Mouse (Mus musculus) kidney, embryonic 15.5 days (tissue): Measurements from ENCODE around the gene Lmf1. TPM values are rescaled to one million over a fixed set of nuclear protein-coding genes. Genes with fewer than 3 reads are reported as not detected.
A peak's percentile ranks its signal among the peaks of the same experiment; 100 is the strongest.

Experiments used
- ATAC-seq: fragments of 200-750 bp; cut with Nextera tagmentation; replicated peaks from 2 replicates; pipeline ENCODE4 v1.8.0; 2017; ENCODE audit warnings: moderate TSS enrichment; ENCODE audit not compliant: low FRiP score
- H3K27ac ChIP-seq: fragments of 300-500 bp; sonication (generic); 2 replicates; pipeline ENCODE4 v1.5.1; 2015; ENCODE audit warnings: mild to moderate bottlenecking, inconsistent platforms
- H3K27me3 ChIP-seq: fragments of 300-500 bp; sonication (generic); 2 replicates; pipeline ENCODE4 v1.6.1; 2015; ENCODE audit warnings: inconsistent platforms
- H3K36me3 ChIP-seq: fragments of 300-500 bp; sonication (generic); 2 replicates; pipeline ENCODE4 v1.6.1; 2015; ENCODE audit warnings: inconsistent platforms
- H3K4me1 ChIP-seq: fragments of 300-500 bp; sonication (generic); 2 replicates; pipeline ENCODE4 v1.6.1; 2015; ENCODE audit warnings: inconsistent platforms
- H3K4me2 ChIP-seq: fragments of 300-500 bp; sonication (generic); 2 replicates; pipeline ENCODE4 v1.6.1; 2015; ENCODE audit warnings: moderate library complexity, mild to moderate bottlenecking, inconsistent platforms
- H3K4me3 ChIP-seq: fragments of 300-500 bp; sonication (generic); replicated peaks from 2 replicates; pipeline ENCODE4 v1.5.1; 2015; ENCODE audit warnings: mild to moderate bottlenecking, inconsistent platforms
- H3K9ac ChIP-seq: fragments of 300-500 bp; sonication (generic); 2 replicates; pipeline ENCODE4 v1.6.1; 2015; ENCODE audit warnings: mild to moderate bottlenecking, inconsistent platforms
- H3K9me3 ChIP-seq: fragments of 300-500 bp; sonication (generic); replicated peaks from 2 replicates; pipeline ENCODE4 v1.6.1; 2016; ENCODE audit warnings: inconsistent platforms
- WGBS: fragments of 180-500 bp; shearing (Covaris S2); methylation state at CpG from one replicate; pipeline ENCODE4 v1.1.7; 2015; ENCODE audit warnings: mixed read lengths; 5-methylcytosine and 5-hydroxymethylcytosine counted together
- polyA plus RNA-seq: library from polyadenylated mRNA; unstranded; fragments of >200 nt; fragmentation: Nextera tagmentation; extraction: Ambion mirVana; gene quantifications from 2 replicates; pipeline ENCODE4 v1.2.1, GENCODE M21; 2015

The Lmf1 gene
- polyA plus RNA-seq, 1 experiment from 2014 or later, result 32.1 TPM

- Histone ChIP-seq H3K4me2 (no peak overlapping the region), H3K9me3 (no peaks in the 10 kb centered on the region), H3K36me3 (no peaks in the 10 kb centered on the region), H3K27ac (no peak overlapping the region), H3K9ac (no peak overlapping the region), H3K4me3 (no peak overlapping the region), H3K4me1 (no peaks in the 10 kb centered on the region), H3K27me3 (0 out of 2 replicates have a peak, but pooled peaks cover 3% of the 10 kb centered on the region)
- 25% methylated on average over 1 of the region's 1 CpGs for WGBS
- no peak for ATAC-seq
These were observed 117.4 kb downstream of the Lmf1 start for GRCm38 (mm10) chr17:25696263-25696662.

DNA sequence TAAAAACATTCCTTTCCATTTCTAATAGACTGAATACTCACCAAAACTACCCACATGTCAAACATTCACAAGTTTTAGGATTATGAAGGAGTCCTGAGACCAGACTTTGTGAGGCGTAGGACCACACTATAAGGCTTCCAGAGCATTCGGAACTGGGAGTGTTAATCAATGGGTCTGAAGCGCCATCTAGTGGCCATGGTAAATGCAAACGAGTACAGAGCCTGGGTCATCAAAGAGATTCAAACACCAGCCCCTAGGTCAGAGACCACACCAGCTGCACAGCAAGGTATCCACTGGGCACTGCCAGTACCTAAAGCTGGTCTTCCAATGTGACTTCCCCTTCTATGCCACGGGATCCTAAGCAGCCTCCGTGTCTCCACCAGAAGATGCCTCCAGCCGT is 119.6 kb downstream of the Lmf1 start:
- Histone ChIP-seq H3K4me3 (no peak overlapping the region), H3K36me3 (no peaks in the 10 kb centered on the region), H3K9ac (no peak overlapping the region), H3K4me2 (no peak overlapping the region), H3K9me3 (no peaks in the 10 kb centered on the region), H3K27me3 (0 out of 2 replicates have a peak, but pooled peaks cover 3% of the 10 kb centered on the region), H3K27ac (no peak overlapping the region), H3K4me1 (no peaks in the 10 kb centered on the region)
- 0 out of 2 replicates have a peak, but pooled peaks have one; percentile 62 for ATAC-seq
- 10% methylated on average over 7 of the region's 7 CpGs for WGBS

GRCm38 (mm10) chr17:25700863-25701496 is 122.1 kb downstream of the Lmf1 start:
- Histone ChIP-seq H3K9ac (no peak overlapping the region), H3K9me3 (no peaks in the 10 kb centered on the region), H3K4me2 (no peak overlapping the region), H3K4me3 (no peak overlapping the region), H3K27ac (no peak overlapping the region), H3K27me3 (0 out of 2 replicates have a peak, but pooled peaks cover 3% of the 10 kb centered on the region), H3K4me1 (no peaks in the 10 kb centered on the region), H3K36me3 (no peaks in the 10 kb centered on the region)
- no peak for ATAC-seq
- 62% methylated on average over 9 of the region's 9 CpGs for WGBS

GRCm38 (mm10) chr17:25709994-25710393 is 131.1 kb downstream of the Lmf1 start:
- Histone ChIP-seq H3K4me2 (no peak overlapping the region), H3K36me3 (no peaks in the 10 kb centered on the region), H3K27me3 (peaks cover 3% of the 10 kb centered on the region), H3K4me1 (no peaks in the 10 kb centered on the region), H3K9ac (no peak overlapping the region), H3K27ac (no peak overlapping the region), H3K4me3 (no peak overlapping the region), H3K9me3 (no peaks in the 10 kb centered on the region)
- WGBS, result 95% methylated on average over 2 of the region's 2 CpGs
- ATAC-seq, result no peak

GRCm38 (mm10) chr17:25711136-25711535 is 132.3 kb downstream of the Lmf1 start:
- Histone ChIP-seq H3K9me3 (no peaks in the 10 kb centered on the region), H3K36me3 (no peaks in the 10 kb centered on the region), H3K4me3 (no peak overlapping the region), H3K9ac (no peak overlapping the region), H3K4me1 (peaks cover 1% of the 10 kb centered on the region; the same call in 1 of the 2 replicates), H3K27ac (no peak overlapping the region), H3K27me3 (peaks cover 13% of the 10 kb centered on the region), H3K4me2 (no peak overlapping the region)
- 76% methylated on average over 4 of the region's 4 CpGs for WGBS
- no peak for ATAC-seq

Other genes starting within 250 kb of the Lmf1 start
- 0.18 and 0.44 TPM in 2 replicates for gene Tpsab1, start 233.5 kb upstream of the Lmf1 start, polyA plus RNA-seq
- 1.9 and 2.2 TPM in 2 replicates for gene Tpsb2, start 212.8 kb upstream of the Lmf1 start, polyA plus RNA-seq
- gene Tpsg1, start 209.8 kb upstream of the Lmf1 start, polyA plus RNA-seq, result 0.47 and 1.5 TPM in 2 replicates
- 2.8 and 3.4 TPM in 2 replicates for gene Cacna1h, start 145.3 kb upstream of the Lmf1 start, polyA plus RNA-seq
- gene Tekt4, start 124.5 kb upstream of the Lmf1 start, polyA plus RNA-seq, result not detected in 2 replicates
- gene Sstr5, start 81.8 kb upstream of the Lmf1 start, polyA plus RNA-seq, result not detected in 2 replicates
- 5.1 and 5.9 TPM in 2 replicates for gene Sox8, start 8.4 kb upstream of the Lmf1 start, polyA plus RNA-seq
- 0.99 and 1.1 TPM in 2 replicates for gene Gng13, start 138.1 kb downstream of the Lmf1 start, polyA plus RNA-seq
- gene Chtf18, start 148.3 kb downstream of the Lmf1 start, polyA plus RNA-seq, result 31.0 and 38.4 TPM in 2 replicates
- 19.3 and 20.7 TPM in 2 replicates for gene Rpusd1, start 148.6 kb downstream of the Lmf1 start, polyA plus RNA-seq
- gene Mslnl, start 157.0 kb downstream of the Lmf1 start, polyA plus RNA-seq, result 0.08 TPM in 1 of 2 replicates, not detected in the other
- 5.6 and 6.3 TPM in 2 replicates for gene Msln, start 175.3 kb downstream of the Lmf1 start, polyA plus RNA-seq
- gene Narfl, start 194.7 kb downstream of the Lmf1 start, polyA plus RNA-seq, result 30.6 and 31.8 TPM in 2 replicates
- 63.0 and 74.8 TPM in 2 replicates for gene Haghl, start 206.6 kb downstream of the Lmf1 start, polyA plus RNA-seq
- gene Ccdc78, start 207.5 kb downstream of the Lmf1 start, polyA plus RNA-seq, result 0.23 and 0.29 TPM in 2 replicates
- gene Fam173a, start 213.8 kb downstream of the Lmf1 start, polyA plus RNA-seq, result 91.7 and 101 TPM in 2 replicates
- gene AC134908.4, start 216.6 kb downstream of the Lmf1 start, polyA plus RNA-seq, result not detected in 2 replicates
- gene Metrn, start 218.1 kb downstream of the Lmf1 start, polyA plus RNA-seq, result 53.5 and 58.5 TPM in 2 replicates
- gene Fbxl16, start 230.0 kb downstream of the Lmf1 start, polyA plus RNA-seq, result 1.5 and 2.2 TPM in 2 replicates
- gene Wdr24, start 244.5 kb downstream of the Lmf1 start, polyA plus RNA-seq, result 28.1 and 31.8 TPM in 2 replicates
- 56.2 and 61.4 TPM in 2 replicates for gene Jmjd8, start 249.8 kb downstream of the Lmf1 start, polyA plus RNA-seq